Mouse (Mus musculus) WW6 (cell line): ENCODE measurements around the gene Gm44511.
A peak's percentile ranks its signal among the peaks of the same experiment; 100 is the strongest.
"Not testable (repeated sequence)": the region's sequence is repeated elsewhere in the genome, so short reads cannot be mapped to it uniquely, and the experiment has no call there.

ENCODE experiments used
- DNase-seq: peaks from one replicate; pipeline ENCODE4 v3.0.0-alpha.2; 2013; ENCODE audit warnings: low read depth, low spot score

The Gm44511 gene

GRCm38 (mm10) chr6:128762892-128763670 is 63.0 kb downstream of the Gm44511 start:
- DNase-seq: not testable (repeated sequence)

GRCm38 (mm10) chr6:128761144-128761540 is 65.0 kb downstream of the Gm44511 start:
- DNase-seq: no peak

GRCm38 (mm10) chr6:128760416-128761143 is 65.5 kb downstream of the Gm44511 start:
- not testable (repeated sequence) for DNase-seq

GRCm38 (mm10) chr6:128760016-128760415 is 66.1 kb downstream of the Gm44511 start:
- peak; percentile 81 for DNase-seq

GRCm38 (mm10) chr6:128759221-128759950 is 66.7 kb downstream of the Gm44511 start:
- DNase-seq: no peak

GRCm38 (mm10) chr6:128755402-128755763 is 70.7 kb downstream of the Gm44511 start:
- DNase-seq: not testable (repeated sequence)

GRCm38 (mm10) chr6:128754748-128755401 is 71.2 kb downstream of the Gm44511 start:
- DNase-seq: not testable (repeated sequence)

- DNase-seq: not testable (repeated sequence)
Measured at GRCm38 (mm10) chr6:128754265-128754664, 71.8 kb downstream of the Gm44511 start.

- not testable (repeated sequence) for DNase-seq
Measured at GRCm38 (mm10) chr6:128753610-128754224, 72.4 kb downstream of the Gm44511 start.

- DNase-seq: not testable (repeated sequence)
Measured at GRCm38 (mm10) chr6:128747006-128747405, 79.1 kb downstream of the Gm44511 start.

- no peak for DNase-seq
Measured at GRCm38 (mm10) chr6:128737445-128737844, 88.7 kb downstream of the Gm44511 start.

- no peak for DNase-seq
Measured at GRCm38 (mm10) chr6:128736100-128736499, 90.0 kb downstream of the Gm44511 start.

GRCm38 (mm10) chr6:128734896-128735295 is 91.2 kb downstream of the Gm44511 start:
- DNase-seq: no peak

GRCm38 (mm10) chr6:128733908-128734679 is 92.0 kb downstream of the Gm44511 start:
- DNase-seq: no peak

- no peak for DNase-seq
Measured at GRCm38 (mm10) chr6:128732032-128732431, 94.1 kb downstream of the Gm44511 start.
